Mouse (Mus musculus) cerebellum, postnatal 25 days (tissue): ENCODE results near the gene Olfr1393.

ENCODE experiments used
- DNase-seq, 2 experiments: peaks; one replicate each; pipeline ENCODE4 v3.0.0; 2021; ENCODE audit warnings: mixed read lengths in 2 of 2

Gene Olfr1393

DNA sequence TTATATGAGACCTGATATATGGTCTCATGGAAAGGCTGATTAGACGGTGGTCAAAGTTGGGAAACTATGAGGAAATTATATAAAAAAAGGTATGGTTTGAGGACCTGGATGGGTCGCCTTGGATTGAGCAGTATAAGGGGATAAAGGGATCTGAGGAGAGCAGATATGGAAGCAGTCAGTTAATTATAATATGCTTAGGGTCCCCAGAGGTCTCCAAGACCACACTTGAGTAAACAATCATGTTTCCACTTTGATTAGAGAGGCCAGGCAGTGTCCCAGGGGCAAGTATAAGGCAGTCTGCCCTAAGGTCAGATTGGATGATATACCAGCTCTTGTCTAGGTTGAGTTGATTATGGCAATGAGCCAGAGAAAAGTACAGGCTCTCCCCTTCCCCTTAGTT is 44.3 kb downstream of the Olfr1393 start, which contains the start of gene Olfr1391:
Gene Olfr1391, plus strand, starts transcription at position 301 of the 400 bp plus-strand sequence.
- DNase-seq: no peak

DNA sequence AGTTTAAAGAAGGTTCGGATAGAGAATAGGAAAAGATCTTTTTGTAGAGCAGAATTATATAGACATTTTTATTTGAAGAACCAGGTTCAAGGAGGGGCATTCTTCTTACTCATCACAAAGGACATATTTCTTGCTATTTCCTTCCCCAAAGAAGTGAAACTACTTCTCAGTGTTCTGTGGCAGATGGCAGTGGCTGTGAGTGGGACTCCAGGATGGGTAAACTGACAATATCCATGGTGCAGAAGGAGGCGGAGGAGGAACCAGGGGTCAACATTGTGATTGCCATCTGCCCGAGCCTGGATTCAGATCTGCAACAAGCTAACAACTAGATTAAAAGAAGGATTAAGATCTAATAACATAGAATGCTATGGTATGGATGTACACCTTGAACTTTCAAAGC is 48.6 kb downstream of the Olfr1393 start:
- no peak for DNase-seq

DNA sequence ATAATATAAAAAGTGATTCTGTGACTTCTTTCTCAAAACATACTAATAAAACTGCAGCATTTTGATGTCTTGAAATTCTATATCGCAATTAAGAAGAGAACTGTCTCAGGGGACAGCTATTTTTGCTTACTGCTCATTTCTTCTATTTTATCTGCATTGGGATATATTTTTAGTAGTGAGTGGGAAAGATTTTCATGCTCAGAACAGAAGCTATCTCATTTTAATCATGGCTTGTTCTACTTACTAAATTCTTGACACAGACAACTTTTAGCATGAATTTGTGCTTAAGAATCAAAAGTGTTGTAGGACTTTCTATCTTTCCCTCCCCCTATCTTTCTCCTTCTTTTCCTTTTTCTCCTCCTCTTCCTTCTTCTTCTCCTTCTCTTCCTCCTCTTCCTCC is 51.6 kb downstream of the Olfr1393 start:
- no peak for DNase-seq
